Mouse (Mus musculus) layer of hippocampus, adult 11-12 months (tissue): ENCODE results near the gene Nrl.

ENCODE experiments used
- DNase-seq: peaks from one replicate; pipeline ENCODE4 v3.0.0; 2022; ENCODE audit warnings: low spot score

Nrl gene

GRCm38 (mm10) chr14:55484430-55485085 lies 40.2 kb downstream of the Nrl start:
- DNase-seq, result no peak

- DNase-seq, result no peak
Observed at GRCm38 (mm10) chr14:55479629-55480028, 45.2 kb downstream of the Nrl start.

GRCm38 (mm10) chr14:55478651-55479599 lies 45.9 kb downstream of the Nrl start, which contains the start of gene Dhrs4:
Dhrs4 (plus strand) TSS chr14:55478758.
- peak; percentile 75 for DNase-seq

GRCm38 (mm10) chr14:55477829-55478228 lies 47.0 kb downstream of the Nrl start:
- no peak for DNase-seq

- DNase-seq, result no peak
Observed at GRCm38 (mm10) chr14:55477421-55477820, 47.4 kb downstream of the Nrl start.

GRCm38 (mm10) chr14:55475654-55476053 lies 49.1 kb downstream of the Nrl start:
- no peak for DNase-seq

- no peak for DNase-seq
Observed at GRCm38 (mm10) chr14:55470806-55471205, 54.0 kb downstream of the Nrl start.

GRCm38 (mm10) chr14:55469821-55470220 lies 55.0 kb downstream of the Nrl start:
- no peak for DNase-seq

GRCm38 (mm10) chr14:55469041-55469440 lies 55.7 kb downstream of the Nrl start:
- DNase-seq, result no peak
